Mouse (Mus musculus): ENCODE data around the gene Gpx4.
A peak's percentile ranks its signal among the peaks of the same experiment; 100 is the strongest.

The Gpx4 gene

GRCm38 (mm10) chr10:80072623-80073489, 25.9 kb downstream of the Gpx4 start:
- DNase-seq (ENCODE audit: low spot score in 2 of 2), result no peak

DNA sequence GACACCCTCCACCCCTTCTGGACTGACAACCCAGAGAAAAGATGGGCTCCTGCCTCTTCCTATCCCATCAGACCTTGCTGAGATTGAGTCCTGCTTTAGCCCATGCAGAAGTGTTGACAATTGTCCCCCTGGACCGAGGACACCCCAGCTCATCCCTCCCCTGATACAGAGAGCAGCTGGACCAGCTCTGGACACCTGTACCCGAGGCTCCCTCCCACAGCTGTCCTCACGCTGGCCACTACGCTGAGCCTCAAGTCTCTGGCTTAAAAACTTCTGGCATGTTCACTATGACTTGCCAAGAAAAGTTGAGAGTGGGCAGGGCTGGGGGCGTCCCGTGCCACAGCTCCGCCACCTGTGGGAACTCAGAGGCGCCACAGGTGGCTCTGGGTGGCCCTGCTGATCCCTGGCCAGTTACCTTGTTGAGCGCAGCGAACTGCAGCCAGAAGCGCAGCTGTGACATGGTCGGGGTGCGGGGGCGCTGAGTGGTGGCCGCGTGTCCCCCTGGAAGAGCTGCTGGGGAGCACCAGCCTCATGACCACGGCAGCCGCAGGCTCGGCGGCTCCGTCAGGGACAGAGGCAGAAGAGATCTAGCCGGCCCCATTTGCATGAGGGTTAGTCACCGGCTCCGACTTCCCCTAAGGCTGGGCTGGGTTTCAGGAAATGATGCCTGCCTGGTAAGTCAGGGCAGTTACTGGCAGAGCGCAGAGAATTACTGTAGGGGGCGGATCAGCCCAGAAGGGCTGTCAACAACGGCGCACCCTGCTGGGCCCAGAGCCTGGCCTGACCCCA, 28.0 kb downstream of the Gpx4 start:
- peak in 1 of 2 experiments; percentile 43 for DNase-seq (ENCODE audit: low spot score in 2 of 2)

DNA sequence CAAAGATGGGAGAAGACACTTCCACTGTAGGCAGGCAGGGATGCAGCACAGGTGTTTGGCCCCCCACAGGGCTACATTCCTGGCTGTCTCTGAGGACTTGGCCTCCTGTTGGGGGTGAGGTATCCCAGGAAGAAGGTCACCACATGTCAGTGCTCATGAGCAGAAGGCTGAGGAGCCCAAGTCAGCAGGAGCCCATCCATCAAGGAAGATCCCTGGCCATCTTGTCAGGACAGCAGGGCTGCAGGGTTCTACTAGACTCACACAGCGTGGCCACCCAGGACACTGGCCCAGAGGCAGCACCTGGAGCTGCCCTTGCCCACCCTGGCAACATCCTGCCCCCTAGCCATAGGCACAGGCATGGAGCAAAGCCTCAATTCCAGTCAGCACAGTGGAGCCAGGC, 29.0 kb downstream of the Gpx4 start:
- no peak for DNase-seq (ENCODE audit: low spot score in 2 of 2)

- DNase-seq (ENCODE audit: low spot score in 2 of 2), result no peak
These were observed 29.4 kb downstream of the Gpx4 start for GRCm38 (mm10) chr10:80076386-80076785.

DNA sequence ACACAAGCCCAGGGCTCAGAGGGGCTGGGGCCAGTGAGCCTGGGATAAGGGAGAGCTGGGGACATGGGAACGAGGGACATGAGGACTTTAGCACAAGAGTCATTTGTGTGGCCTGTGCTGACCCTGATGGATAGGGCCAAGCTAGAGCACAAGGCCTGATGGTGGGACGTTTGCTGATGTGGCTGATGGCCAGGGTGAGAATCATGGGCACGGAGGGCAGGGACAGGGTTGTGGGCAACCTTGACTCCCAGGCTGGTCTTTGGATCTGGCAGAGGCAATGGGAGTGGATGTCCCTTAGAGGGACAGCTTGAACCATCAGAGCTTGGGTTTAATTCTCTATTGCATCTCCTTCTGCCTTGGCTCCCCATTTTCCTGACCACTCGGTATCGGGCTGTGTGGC, 30.3 kb downstream of the Gpx4 start:
- DNase-seq (ENCODE audit: low spot score in 2 of 2), result no peak

- no peak for DNase-seq (ENCODE audit: low spot score in 2 of 2)
These were observed 31.4 kb downstream of the Gpx4 start for GRCm38 (mm10) chr10:80078366-80078765.

GRCm38 (mm10) chr10:80080396-80081070, 33.6 kb downstream of the Gpx4 start:
- DNase-seq (ENCODE audit: low spot score in 2 of 2), result no peak

GRCm38 (mm10) chr10:80081075-80081474, 34.1 kb downstream of the Gpx4 start:
- no peak for DNase-seq (ENCODE audit: low spot score in 2 of 2)

DNA sequence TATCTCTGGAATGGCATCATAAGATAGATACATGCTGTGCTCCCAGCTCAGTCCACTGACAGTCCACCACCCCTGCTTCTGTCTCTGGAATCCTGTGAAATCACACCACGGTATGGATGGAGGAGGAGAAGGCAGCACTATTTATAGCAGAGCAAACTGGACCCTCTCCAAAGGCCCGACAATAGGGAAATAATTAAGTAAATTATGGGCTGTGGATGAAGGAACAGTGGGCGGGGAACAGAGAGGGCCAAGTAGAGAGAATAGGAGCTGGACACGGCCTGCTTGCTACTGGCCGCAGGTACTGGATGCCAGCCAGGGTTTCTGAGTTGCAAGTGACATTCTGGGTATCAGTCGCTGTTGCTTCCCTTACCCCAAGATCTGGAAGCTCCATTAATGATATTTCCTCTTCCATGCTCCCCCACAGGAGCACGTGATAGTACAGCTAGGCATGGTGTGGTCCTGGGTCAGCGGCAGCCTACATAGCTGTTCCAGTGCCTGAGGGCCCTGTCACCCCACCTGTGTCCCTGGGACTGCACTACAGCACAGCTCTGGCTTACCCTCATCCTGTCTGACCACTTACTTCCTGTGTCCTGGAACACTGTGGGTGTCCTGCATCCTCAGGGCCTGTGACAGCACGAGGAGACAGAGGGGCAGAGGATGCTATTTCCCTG, 38.0 kb downstream of the Gpx4 start:
- no peak for DNase-seq (ENCODE audit: low spot score in 2 of 2)

DNA sequence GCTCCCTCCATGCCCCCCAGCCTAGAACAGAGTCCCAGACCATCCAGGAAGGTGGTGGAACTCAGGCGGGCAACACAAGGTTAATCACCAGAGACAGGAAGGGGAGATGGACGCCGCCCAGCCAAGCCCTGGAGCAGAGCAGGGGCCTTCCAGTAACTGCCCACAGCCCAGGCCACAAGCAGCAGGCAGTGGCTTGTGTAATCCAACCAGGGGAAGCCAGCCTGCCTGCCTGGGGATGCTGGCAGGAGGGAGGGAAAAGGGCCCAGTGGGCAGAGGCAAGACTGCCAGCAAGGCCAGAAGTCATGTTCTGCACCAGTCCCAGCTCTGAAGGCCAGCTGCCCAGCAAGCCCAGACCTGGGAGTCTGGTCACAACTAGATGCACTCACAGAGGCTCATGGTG, 39.9 kb downstream of the Gpx4 start:
- no peak for DNase-seq (ENCODE audit: low spot score in 2 of 2)

GRCm38 (mm10) chr10:80087483-80087882, 40.5 kb downstream of the Gpx4 start:
- DNase-seq (ENCODE audit: low spot score in 2 of 2), result no peak

DNA sequence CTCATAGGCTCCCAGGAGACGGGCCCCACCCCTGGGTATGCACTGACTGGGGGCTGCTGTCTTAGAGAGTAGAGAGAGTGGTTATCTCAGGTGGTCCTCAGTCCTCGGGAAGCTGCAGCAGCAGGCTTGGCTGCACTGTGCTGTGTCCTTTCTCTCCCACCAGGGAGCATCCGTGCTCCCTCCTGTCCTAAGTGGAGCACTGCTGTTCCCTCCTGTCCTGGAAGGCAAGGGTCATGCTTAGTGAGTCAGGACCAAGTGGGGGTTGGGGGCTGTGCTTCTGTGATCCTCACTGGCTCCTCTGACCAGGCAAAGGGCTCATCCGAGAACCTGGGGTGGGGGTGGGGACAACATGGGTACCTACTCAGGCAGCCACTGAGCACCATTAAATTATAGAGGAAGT, 42.2 kb downstream of the Gpx4 start:
- DNase-seq (ENCODE audit: low spot score in 2 of 2), result no peak

DNA sequence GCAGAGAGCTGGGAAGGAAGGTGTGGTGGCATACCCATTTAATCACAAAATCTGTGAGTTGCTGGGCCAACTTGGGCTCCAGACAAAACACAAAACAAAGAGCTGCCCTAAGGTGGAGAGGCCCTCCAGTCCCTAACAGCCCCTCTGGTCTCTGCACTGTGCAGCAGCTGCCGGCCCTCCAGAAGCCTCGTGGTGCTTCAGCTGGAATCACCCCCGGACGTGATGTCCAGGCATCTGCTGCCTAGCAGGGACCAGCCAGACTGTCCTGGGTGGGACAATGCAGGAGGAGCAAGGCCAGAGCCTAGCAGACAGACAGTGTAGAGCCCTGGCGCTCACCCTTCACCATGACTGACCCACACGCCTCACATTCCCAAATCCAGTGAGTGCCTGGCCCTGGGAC, 44.6 kb downstream of the Gpx4 start:
- no peak for DNase-seq (ENCODE audit: low spot score in 2 of 2)

DNA sequence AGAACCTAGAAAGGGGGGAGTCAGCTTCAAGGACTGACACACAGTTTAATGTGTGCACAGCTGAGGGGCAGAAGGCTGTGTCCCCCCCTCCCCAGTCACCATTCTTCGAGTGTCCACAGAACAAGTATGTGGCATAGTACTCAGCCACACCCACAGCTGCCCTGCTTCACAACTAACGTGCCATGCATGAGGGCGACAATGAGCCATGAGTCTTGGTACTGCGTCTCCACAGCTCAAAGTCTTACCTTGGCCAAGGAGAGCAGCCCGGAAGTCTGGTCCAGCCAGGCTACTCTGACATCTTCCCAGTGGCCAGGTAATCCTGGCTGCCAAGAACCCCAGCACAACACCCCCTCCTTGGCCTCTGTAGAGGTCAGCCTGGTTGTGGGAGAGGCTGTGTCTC, 45.7 kb downstream of the Gpx4 start:
- no peak for DNase-seq (ENCODE audit: low spot score in 2 of 2)

- no peak for DNase-seq (ENCODE audit: low spot score in 2 of 2)
These were observed 47.1 kb downstream of the Gpx4 start for GRCm38 (mm10) chr10:80094085-80094484.

GRCm38 (mm10) chr10:80094684-80095083, 47.7 kb downstream of the Gpx4 start:
- no peak for DNase-seq (ENCODE audit: low spot score in 2 of 2)

DNA sequence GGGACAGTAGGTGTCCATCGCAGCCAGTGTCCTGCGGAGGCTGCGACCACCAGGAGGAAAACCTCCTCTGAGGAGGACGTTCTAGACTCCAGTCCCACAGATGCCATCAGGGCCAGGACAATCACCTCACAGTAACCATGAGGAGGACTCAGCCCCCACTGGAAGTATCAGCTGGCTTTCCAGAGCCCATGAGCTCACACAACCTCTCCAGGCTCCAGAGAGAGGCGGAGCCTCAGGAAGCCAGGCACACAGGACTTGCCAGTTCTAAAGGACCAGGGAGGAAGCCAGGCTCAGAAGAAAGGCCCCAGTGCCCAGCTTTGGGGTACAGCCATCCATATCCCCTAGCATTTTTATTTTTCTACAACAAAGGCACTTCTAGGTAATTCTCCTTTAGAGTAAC, 48.6 kb downstream of the Gpx4 start:
- DNase-seq (ENCODE audit: low spot score in 2 of 2), result no peak

GRCm38 (mm10) chr10:80097275-80097674, 50.3 kb downstream of the Gpx4 start:
- no peak for DNase-seq (ENCODE audit: low spot score in 2 of 2)

DNA sequence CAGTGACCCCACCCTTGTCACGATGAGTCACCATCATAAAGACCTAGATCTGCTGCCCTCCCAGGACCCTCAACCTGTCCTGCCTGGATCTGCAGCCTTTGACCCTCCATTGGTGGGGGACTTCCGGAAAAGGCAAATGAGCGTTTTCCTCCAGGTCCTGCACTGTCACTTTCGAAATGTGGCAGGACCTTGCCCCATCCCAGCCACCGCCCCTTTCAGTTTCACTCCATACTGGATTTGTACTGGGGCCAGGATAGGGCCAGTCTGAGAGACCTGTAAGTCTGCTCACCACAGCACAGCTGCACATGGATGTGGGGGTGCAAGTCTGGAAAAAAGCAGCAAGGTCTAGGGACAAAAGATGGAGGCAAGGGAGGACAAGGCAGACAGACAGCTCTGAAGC, 51.7 kb downstream of the Gpx4 start:
- no peak for DNase-seq (ENCODE audit: low spot score in 2 of 2)

- no peak for DNase-seq (ENCODE audit: low spot score in 2 of 2)
These were observed 54.0 kb downstream of the Gpx4 start for GRCm38 (mm10) chr10:80100982-80101381.

DNA sequence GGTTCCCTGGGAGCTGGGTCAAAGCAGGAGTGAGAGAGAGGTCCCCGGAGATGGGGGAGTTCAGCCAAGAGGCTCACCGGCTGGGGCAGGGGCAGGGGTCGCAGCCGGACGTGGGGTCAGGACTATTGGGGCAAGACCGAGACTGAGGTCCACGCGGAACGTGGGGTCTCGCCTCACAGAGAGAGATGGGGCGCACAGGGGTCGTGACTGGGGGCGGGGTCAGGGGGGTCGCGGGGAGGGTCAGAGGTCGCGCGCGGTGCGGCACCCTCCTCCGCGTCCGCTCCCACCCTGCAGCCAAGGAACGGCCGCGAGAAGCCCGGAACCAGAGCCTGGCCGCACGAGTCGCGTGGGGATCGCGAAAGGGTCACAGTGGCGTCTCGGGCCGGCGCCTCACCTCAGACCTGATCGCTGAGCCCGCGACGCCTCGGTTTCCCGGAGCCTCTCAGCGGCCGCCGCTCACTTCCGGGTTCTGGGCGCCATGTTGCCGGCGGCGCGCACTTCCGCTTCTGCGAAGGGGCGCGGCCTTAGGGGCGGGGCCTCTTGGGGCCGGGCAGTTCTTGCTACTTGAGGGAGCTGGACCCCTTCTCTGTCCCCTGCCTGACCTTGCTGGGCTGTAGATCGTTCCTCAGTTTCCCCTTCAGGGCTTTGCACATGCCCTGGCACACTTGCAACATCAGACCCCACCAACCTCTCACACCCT, 55.4 kb downstream of the Gpx4 start:
- peak; percentile 56 to 69 for DNase-seq (ENCODE audit: low spot score in 2 of 2)

Data from frontal cortex, postnatal 14 days (tissue).